Mouse (Mus musculus) liver, embryonic 15.5 days (tissue): ENCODE measurements around the gene Gm11027. TPM values are rescaled to one million over a fixed set of nuclear protein-coding genes. Genes with fewer than 3 reads are reported as not detected.

Experiments
- ATAC-seq: fragments of 200-750 bp; cut with Nextera tagmentation; 2 replicates; pipeline ENCODE4 v1.8.0; 2017; ENCODE audit warnings: moderate number of reproducible peaks, mild to moderate bottlenecking, moderate library complexity; ENCODE audit not compliant: insufficient read depth
- H3K27ac ChIP-seq: fragments of 300-500 bp; sonication (generic); replicated peaks from 2 replicates; pipeline ENCODE4 v1.5.1; 2015; ENCODE audit warnings: mild to moderate bottlenecking, inconsistent platforms
- H3K27me3 ChIP-seq: fragments of 300-500 bp; sonication (generic); 2 replicates; pipeline ENCODE4 v1.6.1; 2015; ENCODE audit warnings: mild to moderate bottlenecking, inconsistent platforms
- H3K36me3 ChIP-seq: fragments of 300-500 bp; sonication (generic); replicated peaks from 2 replicates; pipeline ENCODE4 v1.6.1; 2015; ENCODE audit warnings: moderate library complexity, mild to moderate bottlenecking, inconsistent platforms
- H3K4me1 ChIP-seq: fragments of 300-500 bp; sonication (generic); replicated peaks from 2 replicates; pipeline ENCODE4 v1.6.1; 2015; ENCODE audit warnings: inconsistent platforms
- H3K4me2 ChIP-seq: fragments of 300-500 bp; sonication (generic); 2 replicates; pipeline ENCODE4 v1.6.1; 2015; ENCODE audit warnings: moderate library complexity, mild to moderate bottlenecking, inconsistent platforms
- H3K4me3 ChIP-seq: fragments of 300-500 bp; sonication (generic); replicated peaks from 2 replicates; pipeline ENCODE4 v1.5.1; 2015; ENCODE audit warnings: mild to moderate bottlenecking, inconsistent platforms
- H3K9ac ChIP-seq: fragments of 300-500 bp; sonication (generic); 2 replicates; pipeline ENCODE4 v1.6.1; 2015; ENCODE audit warnings: moderate library complexity, mild to moderate bottlenecking, inconsistent platforms
- H3K9me3 ChIP-seq: fragments of 300-500 bp; sonication (generic); replicated peaks from 2 replicates; pipeline ENCODE4 v1.6.1; 2016; ENCODE audit warnings: inconsistent platforms
- WGBS: fragments of 180-500 bp; shearing (Covaris S2); methylation state at CpG from one replicate; pipeline ENCODE4 v1.1.7; 2015; ENCODE audit warnings: mixed read lengths; ENCODE audit not compliant: insufficient replicate concordance; 5-methylcytosine and 5-hydroxymethylcytosine counted together
- polyA plus RNA-seq: library from polyadenylated mRNA; unstranded; fragments of >200 nt; fragmentation: Nextera tagmentation; extraction: Ambion mirVana; gene quantifications from 2 replicates; pipeline ENCODE4 v1.2.1, GENCODE M21; 2015

Gene Gm11027
- polyA plus RNA-seq, 1 experiment from 2014 or later = not detected

GRCm38 (mm10) chr12:116278541-116278940 lies 3.4 kb downstream of the Gm11027 start:
- peak overlapping the region; percentile 48 for H3K27ac ChIP-seq
- peaks cover 60% of the 10 kb centered on the region for H3K4me1 ChIP-seq
- no peak overlapping the region for H3K4me2 ChIP-seq
- H3K4me3 ChIP-seq = no peak overlapping the region
- ATAC-seq = no peak
- no peak overlapping the region for H3K9ac ChIP-seq
- 65% methylated on average over 1 of the region's 1 CpGs for WGBS
- H3K9me3 ChIP-seq = no peaks in the 10 kb centered on the region
- no peaks in the 10 kb centered on the region for H3K27me3 ChIP-seq
- H3K36me3 ChIP-seq = no peaks in the 10 kb centered on the region

GRCm38 (mm10) chr12:116279181-116279580 lies 4.0 kb downstream of the Gm11027 start:
- ATAC-seq = no peak
- Histone ChIP-seq H3K4me2 (no peak overlapping the region), H3K36me3 (no peaks in the 10 kb centered on the region), H3K27me3 (no peaks in the 10 kb centered on the region), H3K27ac (peak overlapping the region; percentile 48), H3K4me1 (peaks cover 63% of the 10 kb centered on the region), H3K9me3 (no peaks in the 10 kb centered on the region), H3K4me3 (no peak overlapping the region), H3K9ac (no peak overlapping the region)
- 66% methylated on average over 2 of the region's 2 CpGs for WGBS

DNA sequence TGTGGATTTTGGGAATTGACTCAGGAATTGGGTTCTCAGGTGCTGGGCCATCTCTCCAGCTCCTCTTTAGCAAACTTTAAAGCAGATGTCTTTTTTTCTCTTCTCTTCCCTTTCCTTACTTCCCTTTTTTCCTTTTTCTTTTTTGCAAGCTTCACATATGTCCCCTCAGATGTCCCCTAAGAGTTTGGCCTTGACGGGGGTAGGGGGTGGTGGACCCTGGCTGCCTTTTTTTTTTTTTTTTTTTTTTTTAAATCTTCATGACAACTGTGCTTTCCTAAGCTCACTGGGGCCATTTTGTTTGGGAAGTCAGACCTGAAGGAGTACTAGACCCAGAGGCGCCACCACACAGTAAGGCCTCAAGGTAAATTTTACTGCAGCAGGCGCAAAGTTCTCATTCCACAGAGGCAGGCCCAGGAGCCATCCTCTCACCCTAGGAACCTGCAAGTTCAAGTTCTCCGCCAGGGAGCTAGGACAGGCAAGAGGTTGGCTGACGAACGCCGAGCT lies 5.0 kb downstream of the Gm11027 start:
- Histone ChIP-seq H3K9me3 (no peaks in the 10 kb centered on the region), H3K27ac (peak overlapping the region; percentile 98), H3K4me2 (peak overlapping the region; percentile 77), H3K9ac (peak overlapping the region; percentile 99), H3K4me3 (peak overlapping the region; percentile 99), H3K4me1 (peaks cover 63% of the 10 kb centered on the region), H3K36me3 (no peaks in the 10 kb centered on the region), H3K27me3 (no peaks in the 10 kb centered on the region)
- peak; percentile 0; the same call in 1 of the 2 replicates for ATAC-seq
- under 1% methylated on average over 7 of the region's 7 CpGs for WGBS

GRCm38 (mm10) chr12:116280653-116281364 lies 5.6 kb downstream of the Gm11027 start, which contains the start of gene Esyt2:
TSS of gene Esyt2 (plus strand) at chr12:116281196.
- H3K9ac ChIP-seq = peak within 1 kb of the TSS; percentile 99
- peaks cover 60% of the 10 kb centered on the region for H3K4me1 ChIP-seq
- under 1% methylated on average over 66 of the region's 68 CpGs for WGBS
- H3K36me3 ChIP-seq = no peaks in the 10 kb centered on the region
- H3K4me2 ChIP-seq = peak within 1 kb of the TSS; percentile 77
- peak; percentile 92 for ATAC-seq
- peak within 1 kb of the TSS; percentile 98 for H3K27ac ChIP-seq
- peak within 1 kb of the TSS; percentile 99 for H3K4me3 ChIP-seq
- no peaks in the 10 kb centered on the region for H3K27me3 ChIP-seq
- H3K9me3 ChIP-seq = no peaks in the 10 kb centered on the region

GRCm38 (mm10) chr12:116281427-116282281 lies 6.5 kb downstream of the Gm11027 start:
- under 1% methylated on average over 55 of the region's 55 CpGs for WGBS
- H3K36me3 ChIP-seq = no peaks in the 10 kb centered on the region
- H3K27ac ChIP-seq = peak overlapping the region; percentile 98
- no peaks in the 10 kb centered on the region for H3K9me3 ChIP-seq
- H3K9ac ChIP-seq = peak overlapping the region; percentile 99
- H3K4me2 ChIP-seq = peak overlapping the region; percentile 77
- peak; percentile 47 for ATAC-seq
- H3K4me1 ChIP-seq = peaks cover 51% of the 10 kb centered on the region
- H3K27me3 ChIP-seq = no peaks in the 10 kb centered on the region
- peak overlapping the region; percentile 99 for H3K4me3 ChIP-seq

- Histone ChIP-seq H3K4me2 (peak overlapping the region; percentile 66), H3K9me3 (no peaks in the 10 kb centered on the region), H3K9ac (no peak overlapping the region; the same call in 1 of the 2 replicates), H3K27ac (peak overlapping the region; percentile 61), H3K36me3 (no peaks in the 10 kb centered on the region), H3K4me1 (peaks cover 41% of the 10 kb centered on the region), H3K27me3 (no peaks in the 10 kb centered on the region), H3K4me3 (peak overlapping the region; percentile 45)
- ATAC-seq = no peak
- 55% methylated on average over 2 of the region's 2 CpGs for WGBS
Observed at GRCm38 (mm10) chr12:116282856-116283255, 7.7 kb downstream of the Gm11027 start.

DNA sequence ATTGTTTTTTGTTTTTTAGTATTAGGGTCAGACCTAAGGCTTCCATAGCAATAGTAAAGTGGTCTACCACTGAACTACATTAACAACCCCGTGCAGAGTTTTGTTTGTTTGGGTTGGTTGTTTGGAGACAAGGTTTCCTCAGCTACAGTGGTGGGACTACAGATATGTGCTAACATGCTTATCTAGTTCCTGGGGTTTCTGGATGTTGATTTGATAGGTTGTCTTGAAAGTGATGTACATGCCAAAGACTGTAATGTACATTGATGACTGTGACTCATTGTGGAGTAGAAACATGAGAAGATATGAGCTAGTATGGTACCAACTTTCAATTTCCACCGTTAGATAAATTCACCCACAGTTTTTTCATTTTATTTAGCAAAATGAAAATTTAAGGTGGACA lies 8.3 kb downstream of the Gm11027 start:
- ATAC-seq = no peak
- Histone ChIP-seq H3K4me1 (peaks cover 35% of the 10 kb centered on the region), H3K9me3 (no peaks in the 10 kb centered on the region), H3K4me2 (peak overlapping the region; percentile 66), H3K9ac (no peak overlapping the region), H3K4me3 (peak overlapping the region; percentile 45; the same call in 1 of the 2 replicates), H3K36me3 (no peaks in the 10 kb centered on the region), H3K27me3 (no peaks in the 10 kb centered on the region), H3K27ac (0 out of 2 replicates have a peak overlapping the region, but pooled peaks have one; percentile 19)
- WGBS = 36% methylated on average over 2 of the region's 2 CpGs

DNA sequence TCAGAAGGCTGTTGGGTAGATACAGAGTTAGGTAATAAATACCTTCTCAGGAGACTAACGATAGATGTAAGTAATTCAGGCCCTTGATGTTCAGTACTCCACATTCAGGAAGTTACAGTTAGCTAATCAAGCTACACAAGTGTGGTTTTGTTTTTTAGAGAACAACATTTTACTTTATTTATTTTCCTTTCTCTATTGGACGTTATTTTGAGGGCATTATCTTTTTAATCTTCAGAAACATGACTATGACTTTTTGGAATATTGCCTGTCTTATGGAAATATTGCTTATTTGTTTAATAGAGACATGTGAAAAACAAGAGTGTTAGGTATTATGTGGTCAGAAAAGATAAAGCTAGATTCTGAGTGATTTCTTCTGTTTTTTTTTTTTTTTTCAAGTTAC lies 18.0 kb downstream of the Gm11027 start:
- Histone ChIP-seq H3K27ac (no peak overlapping the region), H3K36me3 (no peaks in the 10 kb centered on the region), H3K9ac (no peak overlapping the region), H3K4me3 (no peak overlapping the region), H3K4me2 (no peak overlapping the region), H3K9me3 (no peaks in the 10 kb centered on the region), H3K4me1 (0 out of 2 replicates have a peak, but pooled peaks cover 10% of the 10 kb centered on the region), H3K27me3 (no peaks in the 10 kb centered on the region)
- 16% methylated on average over 2 of the region's 2 CpGs for WGBS
- ATAC-seq = no peak

- 67% methylated on average over 4 of the region's 4 CpGs for WGBS
- H3K9ac ChIP-seq = no peak overlapping the region
- H3K4me2 ChIP-seq = no peak overlapping the region
- H3K36me3 ChIP-seq = no peaks in the 10 kb centered on the region
- H3K27me3 ChIP-seq = no peaks in the 10 kb centered on the region
- no peaks in the 10 kb centered on the region for H3K9me3 ChIP-seq
- H3K27ac ChIP-seq = no peak overlapping the region
- 0 out of 2 replicates have a peak, but pooled peaks cover 10% of the 10 kb centered on the region for H3K4me1 ChIP-seq
- H3K4me3 ChIP-seq = no peak overlapping the region
- no peak for ATAC-seq
Observed at GRCm38 (mm10) chr12:116293599-116294292, 18.6 kb downstream of the Gm11027 start.

- Histone ChIP-seq H3K36me3 (no peaks in the 10 kb centered on the region), H3K27ac (no peak overlapping the region), H3K9me3 (no peaks in the 10 kb centered on the region), H3K4me1 (0 out of 2 replicates have a peak, but pooled peaks cover 5% of the 10 kb centered on the region), H3K4me2 (no peak overlapping the region), H3K27me3 (no peaks in the 10 kb centered on the region), H3K4me3 (no peak overlapping the region), H3K9ac (no peak overlapping the region)
- ATAC-seq = no peak
- WGBS = 64% methylated on average over 2 of the region's 2 CpGs
Observed at GRCm38 (mm10) chr12:116299906-116300305, 24.7 kb downstream of the Gm11027 start.
